Mouse (Mus musculus) natural killer cell, adult 2 months (primary cell): ENCODE results near the gene Zmiz1.

Experiments used
- DNase-seq, 2 experiments: peaks; one replicate each; pipeline ENCODE4 v3.0.0; 2022; ENCODE audit warnings: low spot score in 2 of 2

Zmiz1 gene

GRCm38 (mm10) chr14:25639120-25639758 lies 180.3 kb downstream of the Zmiz1 start:
- no peak for DNase-seq

DNA sequence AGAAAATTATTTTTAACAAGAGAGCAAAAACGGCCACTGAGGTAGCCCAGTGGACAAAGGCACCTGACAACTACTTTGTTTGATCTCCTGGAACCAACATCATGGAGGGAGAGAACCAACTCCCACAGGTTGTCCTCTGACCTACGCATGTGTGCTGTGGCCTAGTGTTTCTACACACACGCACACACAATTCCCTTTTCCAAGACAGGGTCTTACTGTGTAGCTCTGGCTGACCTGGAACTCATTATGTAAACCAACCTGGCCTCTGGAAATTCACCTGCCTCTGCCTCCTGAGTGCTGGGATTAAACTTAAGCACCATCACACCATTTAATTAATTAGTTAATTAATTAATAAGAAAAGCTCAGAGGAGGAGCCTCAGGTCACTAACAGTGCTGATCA lies 181.0 kb downstream of the Zmiz1 start:
- no peak for DNase-seq

DNA sequence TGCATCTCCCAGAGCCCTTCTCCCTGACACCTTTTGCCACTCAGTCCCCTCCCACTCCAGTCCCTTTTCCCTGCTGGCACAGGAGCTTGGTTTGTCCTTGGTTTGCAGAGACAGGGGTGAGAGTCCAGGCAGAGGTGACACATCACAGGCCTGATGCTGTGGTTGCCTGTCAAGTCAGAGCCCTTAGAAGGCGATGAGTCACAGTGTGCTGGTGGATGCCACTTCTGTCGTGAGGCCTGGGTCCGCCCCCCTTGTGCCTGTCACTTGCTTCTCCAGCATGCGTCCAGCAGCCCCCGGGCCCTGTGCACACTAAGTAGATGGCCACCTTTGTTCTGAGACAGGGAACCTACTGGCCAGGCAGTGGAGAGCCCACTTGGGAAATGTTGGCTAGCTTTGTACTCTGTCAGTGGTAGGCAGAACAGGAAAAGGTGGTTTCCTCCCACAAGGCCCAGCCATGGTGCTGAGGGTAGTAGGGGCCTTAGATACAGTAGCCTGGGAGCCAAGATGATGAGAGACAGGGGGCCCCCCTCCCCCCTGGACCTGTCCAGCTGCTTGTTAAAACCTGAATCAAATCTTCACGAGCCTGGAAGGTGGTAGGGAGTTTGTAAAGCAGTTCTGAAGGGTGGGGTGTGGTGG lies 181.6 kb downstream of the Zmiz1 start:
- peak; percentile 73 to 81 for DNase-seq

DNA sequence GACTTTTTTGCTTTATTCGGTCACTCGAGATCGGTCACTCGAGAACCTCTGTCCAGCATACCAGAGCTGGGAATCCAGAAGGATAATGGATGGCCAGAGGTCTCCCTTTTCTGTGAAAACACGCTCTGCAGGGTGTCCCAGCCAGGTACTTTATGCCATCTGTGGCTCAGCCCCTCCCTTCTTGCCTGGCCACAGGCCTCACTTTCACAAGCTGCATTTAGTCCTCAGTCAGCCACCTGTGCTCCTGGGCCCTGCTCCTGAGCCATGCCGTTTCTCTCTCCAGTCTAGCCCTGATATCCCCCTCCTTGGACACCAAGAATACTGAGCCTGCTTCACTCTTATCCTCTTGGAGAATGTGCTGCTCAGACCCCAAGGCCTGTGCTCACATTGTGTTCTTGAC lies 182.1 kb downstream of the Zmiz1 start:
- DNase-seq: no peak

GRCm38 (mm10) chr14:25645717-25646116 lies 186.7 kb downstream of the Zmiz1 start:
- DNase-seq: peak in 1 of 2 experiments; percentile 21

DNA sequence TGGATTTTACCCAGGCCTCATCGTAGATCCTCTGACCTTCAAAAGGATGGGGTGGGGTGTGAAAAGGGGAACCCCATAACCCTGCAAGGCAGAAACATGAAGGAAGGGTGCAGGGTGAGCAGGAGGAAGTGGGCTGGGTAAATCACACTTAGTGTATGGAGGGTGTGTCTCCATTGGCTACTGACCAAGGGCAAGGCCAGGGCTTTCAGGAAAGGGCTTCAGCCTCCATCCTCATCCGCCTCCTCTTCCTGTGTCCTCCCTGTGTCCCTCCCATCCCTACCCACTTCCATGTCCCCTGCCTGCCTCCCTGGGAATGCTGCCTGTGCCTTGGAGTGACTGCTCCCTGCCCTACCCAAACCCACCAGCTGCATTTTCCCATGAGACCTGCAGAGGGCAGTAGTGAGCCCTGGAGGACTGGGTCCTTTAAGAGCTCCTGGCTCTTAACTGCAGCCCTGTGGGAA lies 187.2 kb downstream of the Zmiz1 start:
- DNase-seq: peak; percentile 73 to 86

- no peak for DNase-seq
Measured at GRCm38 (mm10) chr14:25651131-25651530, 192.1 kb downstream of the Zmiz1 start.

DNA sequence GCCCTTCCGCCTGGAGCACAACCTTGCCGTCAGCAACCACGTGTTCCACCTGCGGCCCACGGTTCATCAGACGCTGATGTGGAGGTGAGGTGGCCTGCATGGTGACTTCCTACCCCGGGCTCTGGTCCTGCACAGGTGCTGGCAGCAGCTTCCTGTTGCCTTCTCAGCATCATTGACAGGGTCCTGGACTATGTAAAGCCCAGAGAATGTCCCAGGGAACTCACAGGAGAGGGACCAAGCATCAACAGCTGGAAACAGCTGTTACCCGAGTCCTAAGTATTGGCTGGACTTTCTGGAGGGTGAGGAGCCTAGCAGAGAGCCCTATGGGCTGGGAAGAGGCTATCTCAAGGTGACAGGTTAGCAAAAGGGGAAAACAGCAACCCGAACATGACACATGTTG lies 192.9 kb downstream of the Zmiz1 start:
- DNase-seq: no peak

DNA sequence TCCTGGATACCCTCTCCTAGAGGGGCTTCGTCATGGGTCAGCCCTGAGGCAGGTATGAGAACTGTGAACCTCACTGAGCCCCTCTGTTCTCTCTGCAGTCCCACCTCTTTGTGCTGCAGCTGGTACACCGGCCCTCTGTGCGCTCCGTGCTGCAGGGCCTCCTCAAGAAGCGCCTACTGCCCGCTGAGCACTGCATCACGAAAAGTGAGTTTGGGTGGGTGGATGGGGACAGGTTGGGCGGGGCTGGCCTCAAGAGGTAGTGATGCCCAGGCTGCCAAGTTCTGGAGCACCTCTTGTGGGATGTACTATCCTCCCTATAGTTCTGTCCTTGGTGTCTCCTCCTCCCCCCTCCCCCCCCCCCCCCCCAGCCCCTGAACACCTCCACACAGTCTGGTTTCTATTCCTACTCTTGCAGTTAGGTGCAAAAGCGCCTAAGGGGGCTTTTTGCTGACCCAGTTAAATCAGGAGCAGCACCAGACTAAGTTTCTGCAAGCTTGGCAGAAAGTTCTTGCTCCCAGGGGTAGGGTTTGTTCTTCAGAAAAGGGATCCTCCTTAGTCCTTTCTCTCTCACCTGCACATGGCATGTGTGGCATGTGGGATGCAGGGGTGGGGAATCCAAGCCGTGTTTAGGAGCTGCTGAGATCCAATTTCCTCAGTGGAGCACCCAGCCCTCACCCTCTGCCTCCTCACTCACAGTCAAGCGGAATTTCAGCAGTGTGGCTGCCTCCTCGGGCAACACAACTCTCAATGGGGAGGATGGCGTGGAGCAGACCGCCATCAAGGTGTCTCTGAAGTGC lies 195.6 kb downstream of the Zmiz1 start:
- DNase-seq: no peak

GRCm38 (mm10) chr14:25660661-25661060 lies 201.7 kb downstream of the Zmiz1 start:
- DNase-seq: no peak

DNA sequence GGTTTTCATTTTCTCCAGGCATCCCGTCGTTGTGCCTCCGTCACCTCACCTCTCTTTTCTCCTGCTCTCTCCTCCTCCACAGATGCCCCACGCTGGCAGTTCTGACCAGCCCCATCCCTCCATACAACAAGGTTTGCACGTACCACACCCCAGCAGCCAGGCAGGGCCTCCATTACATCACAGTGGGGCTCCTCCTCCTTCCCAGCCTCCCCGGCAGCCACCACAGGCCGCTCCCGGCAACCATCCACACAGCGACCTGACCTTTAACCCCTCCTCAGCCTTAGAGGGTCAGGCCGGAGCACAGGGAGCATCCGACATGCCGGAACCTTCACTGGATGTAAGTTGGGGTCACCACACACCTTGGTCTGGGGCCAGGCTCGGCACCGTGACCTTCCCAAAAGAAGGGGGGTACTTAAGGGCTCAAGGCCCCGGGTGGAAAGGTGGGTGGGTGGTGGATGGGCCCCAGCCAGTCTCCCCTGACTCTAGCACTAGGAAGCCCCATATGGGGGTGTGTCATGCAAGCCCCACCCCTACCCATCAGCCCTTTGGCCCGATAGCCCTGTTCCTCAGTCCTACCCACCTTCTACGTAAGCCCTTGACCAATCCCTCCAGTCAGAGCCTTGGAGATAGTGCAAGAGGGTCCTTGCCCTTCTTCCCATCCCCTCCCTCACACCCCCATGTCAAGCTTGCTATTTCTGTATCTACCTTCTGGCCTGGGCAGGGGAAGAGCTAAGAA lies 202.4 kb downstream of the Zmiz1 start:
- DNase-seq: no peak

DNA sequence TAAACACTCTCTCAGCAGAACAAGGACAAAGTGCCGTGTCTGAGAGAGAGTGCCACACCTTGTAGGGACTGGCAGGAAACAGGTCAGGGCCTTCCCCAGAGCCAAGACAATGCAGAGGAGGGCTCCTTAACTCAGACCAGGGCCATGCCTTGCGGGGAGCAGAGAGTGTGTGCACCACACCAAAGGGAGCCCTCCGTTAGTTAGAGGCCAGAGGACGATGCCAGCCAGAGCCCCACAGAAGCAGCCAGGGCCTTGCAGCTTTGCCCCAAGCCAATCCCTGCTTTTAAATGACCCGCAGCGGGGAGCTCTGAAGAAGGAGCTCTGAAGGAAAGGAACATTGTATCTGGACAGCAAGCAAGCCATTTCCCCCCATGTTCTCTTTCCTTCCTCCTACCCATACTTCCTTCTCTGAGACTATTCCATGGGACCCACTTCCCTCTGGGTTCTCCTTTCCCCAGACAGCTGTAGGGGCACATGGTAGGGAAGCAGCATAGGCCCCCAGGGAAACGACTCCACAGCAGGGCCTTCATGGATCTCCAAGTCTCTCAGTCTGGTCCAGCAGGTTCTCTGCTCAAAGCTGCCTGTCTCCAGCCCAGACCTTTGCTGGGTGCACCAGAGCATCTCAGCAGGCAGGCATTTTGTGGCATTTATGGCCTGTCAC lies 204.8 kb downstream of the Zmiz1 start:
- no peak for DNase-seq

- DNase-seq: no peak
Measured at GRCm38 (mm10) chr14:25664310-25664695, 205.3 kb downstream of the Zmiz1 start.

- no peak for DNase-seq
Measured at GRCm38 (mm10) chr14:25665314-25665970, 206.5 kb downstream of the Zmiz1 start.

GRCm38 (mm10) chr14:25666668-25667376 lies 207.8 kb downstream of the Zmiz1 start:
- no peak for DNase-seq

DNA sequence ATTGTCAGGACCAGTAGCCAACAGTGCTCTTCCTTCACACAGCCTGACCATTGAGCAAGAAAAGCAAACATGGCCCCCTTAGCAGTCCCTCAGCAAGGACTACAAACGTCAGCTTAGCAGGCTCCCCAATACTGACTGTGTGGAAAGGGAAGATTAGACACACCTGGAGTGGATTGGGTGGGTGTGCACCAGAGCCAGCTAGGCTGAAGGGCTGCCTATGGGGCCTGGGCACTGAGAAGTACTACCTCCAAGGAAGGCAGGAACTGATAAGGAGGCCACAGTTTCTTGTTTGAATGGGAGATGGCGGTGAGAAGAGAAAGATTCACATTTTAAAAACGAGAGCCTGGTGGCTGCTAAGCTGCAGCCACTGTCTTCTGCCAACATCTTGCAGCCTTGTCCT lies 208.6 kb downstream of the Zmiz1 start:
- DNase-seq: no peak

DNA sequence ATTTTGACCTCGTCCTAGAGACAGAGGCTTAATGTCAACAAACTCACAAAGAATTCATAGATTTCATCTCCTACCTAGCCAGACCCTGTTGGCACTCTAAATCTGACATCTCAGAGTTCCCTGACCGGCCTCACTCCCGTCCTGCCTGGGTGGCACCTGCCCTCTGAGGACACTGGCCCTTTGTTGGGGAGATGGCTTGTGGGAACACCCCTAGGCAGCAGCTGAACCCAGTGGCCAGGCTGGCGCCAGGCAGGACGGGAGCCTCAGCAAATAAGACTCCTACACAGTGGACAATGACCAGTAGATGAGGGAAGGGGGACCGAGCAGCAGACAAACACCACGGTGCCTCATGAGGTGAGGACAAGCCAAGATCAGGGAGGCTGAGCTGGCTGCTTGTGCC lies 220.6 kb downstream of the Zmiz1 start:
- no peak for DNase-seq

DNA sequence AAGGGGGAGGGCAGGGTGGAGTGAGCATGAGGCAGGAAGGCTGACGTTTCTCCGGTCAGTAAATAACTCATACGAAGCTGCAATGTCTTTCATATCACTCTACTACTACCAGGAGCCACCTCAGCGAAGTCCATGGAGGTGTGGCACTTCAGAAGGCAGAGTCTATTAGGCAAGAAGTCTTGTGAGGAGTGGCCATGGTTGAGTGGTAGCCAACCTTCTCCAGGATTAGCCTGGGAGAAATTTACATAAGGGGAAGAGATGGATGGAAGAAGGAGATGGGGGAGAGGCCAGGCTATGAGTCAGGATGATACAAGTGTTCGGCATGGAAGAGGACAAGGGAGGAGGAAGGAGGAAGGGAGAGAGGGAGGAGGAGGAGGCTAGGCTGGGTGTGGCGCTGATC lies 223.0 kb downstream of the Zmiz1 start:
- no peak for DNase-seq

GRCm38 (mm10) chr14:25686216-25686945 lies 227.4 kb downstream of the Zmiz1 start:
- DNase-seq: no peak
